Mouse (Mus musculus) gastrocnemius, adult 2 months (tissue): ENCODE measurements at regions not wholly inside any gene's neighbourhood (a gene's known extent, or its start where the extent isn't known, plus 50 kb on each side); places are given as distances from the start of the nearest gene placed in this dataset.

Source experiments
- DNase-seq: peaks from one replicate; pipeline ENCODE4 v3.0.0; 2022
- H3K27ac ChIP-seq: fragments of 200-600 bp; 2 replicates; pipeline ENCODE4 v1.8.1; 2022; ENCODE audit warnings: mild to moderate bottlenecking
- H3K4me3 ChIP-seq: fragments of 200-600 bp; 2 replicates; pipeline ENCODE4 v1.8.1; 2022; ENCODE audit warnings: mild to moderate bottlenecking, moderate library complexity
- CTCF ChIP-seq: fragments of 200-600 bp; IDR thresholded peaks from 2 replicates; pipeline ENCODE4 v1.8.1; 2022; ENCODE audit warnings: antibody characterized with exemption, mild to moderate bottlenecking, moderate library complexity
- intact Hi-C: fragments of 180-260 bp; cut with DNase I; formaldehyde crosslinking; loops from one replicate; pipeline ENCODE4 v1.15.1; 2025

GRCm38 (mm10) chr4:74981491-74981890 is 296.6 kb downstream of the Dmac1 start:
- Histone ChIP-seq H3K27ac (no peak overlapping the region), H3K4me3 (no peak overlapping the region)
- TF ChIP-seq CTCF, result no peak
- intact Hi-C loops, result no loop called here
- no peak for DNase-seq

DNA sequence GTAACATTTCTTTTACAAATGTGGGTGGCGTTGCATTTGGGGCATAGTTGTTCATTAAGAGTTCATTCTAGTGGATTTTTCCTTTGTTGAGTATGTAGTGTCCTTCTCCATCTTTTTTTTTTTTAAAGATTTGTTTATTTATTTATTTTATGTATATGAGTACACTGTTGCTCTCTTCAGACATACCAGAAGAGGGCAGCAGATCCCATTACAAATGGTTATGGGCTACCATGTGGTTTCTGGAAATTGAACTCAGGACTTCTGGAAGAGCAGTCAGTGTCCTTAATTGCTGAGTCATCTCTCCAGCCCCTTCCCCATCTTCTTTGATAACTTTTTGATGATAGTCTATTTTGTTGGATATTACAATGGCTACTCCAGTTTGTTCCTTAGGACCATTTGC is 306.0 kb downstream of the Dmac1 start:
- DNase-seq, result no peak
- no peak overlapping the region for H3K4me3 ChIP-seq
- no peak overlapping the region for H3K27ac ChIP-seq
- peak; percentile 21; the same call in 1 of the 2 replicates for TF ChIP-seq CTCF
- intact Hi-C loops, result no loop called here
